Mouse (Mus musculus): ENCODE measurements around the gene Lrmp.

GRCm38 (mm10) chr6:145210816-145211338, 95.4 kb downstream of the Lrmp start, which contains the start of the genes Casc1 and Etfrf1:
- TF ChIP-seq CTCF (IDR thresholded peaks at IDR 0.05; ENCODE audit: borderline replicate concordance, extremely low read depth, insufficient read depth, insufficient read length) (no peak), POLR2A (IDR thresholded peaks at IDR 0.05; ENCODE audit: borderline replicate concordance, extremely low read depth, insufficient read depth, insufficient read length, poor library complexity, severe bottlenecking) (peak; percentile 89; the same call in 1 of the 2 replicates)
